Mouse (Mus musculus) kidney, embryonic 16.5 days (tissue): Measurements from ENCODE around the gene Best2. TPM values are rescaled to one million over a fixed set of nuclear protein-coding genes. Genes with fewer than 3 reads are reported as not detected.

Source experiments
- ATAC-seq: fragments of 200-750 bp; cut with Nextera tagmentation; 2 replicates; pipeline ENCODE4 v1.8.0; 2017; ENCODE audit warnings: moderate TSS enrichment; ENCODE audit not compliant: low FRiP score, low TSS enrichment
- H3K27ac ChIP-seq: fragments of 300-500 bp; sonication (generic); 2 replicates; pipeline ENCODE4 v1.5.1; 2014; ENCODE audit warnings: low read length
- H3K27me3 ChIP-seq: fragments of 300-500 bp; sonication (generic); 2 replicates; pipeline ENCODE4 v1.6.1; 2014; ENCODE audit warnings: low read length, control low read depth, mixed read lengths; ENCODE audit not compliant: insufficient read depth
- H3K36me3 ChIP-seq: fragments of 300-500 bp; sonication (generic); 2 replicates; pipeline ENCODE4 v1.6.1; 2014; ENCODE audit warnings: low read length, control low read depth, mixed read lengths; ENCODE audit not compliant: insufficient read depth
- H3K4me1 ChIP-seq: fragments of 300-500 bp; sonication (generic); 2 replicates; pipeline ENCODE4 v1.6.1; 2014; ENCODE audit warnings: low read length, control low read depth, mixed read lengths; ENCODE audit not compliant: insufficient read depth
- H3K4me2 ChIP-seq: fragments of 300-500 bp; sonication (generic); replicated peaks from 2 replicates; pipeline ENCODE4 v1.6.1; 2014; ENCODE audit warnings: low read depth, low read length
- H3K4me3 ChIP-seq: fragments of 300-500 bp; sonication (generic); 2 replicates; pipeline ENCODE4 v1.5.1; 2014; ENCODE audit warnings: mild to moderate bottlenecking, low read length
- H3K9ac ChIP-seq: fragments of 300-500 bp; sonication (generic); replicated peaks from 2 replicates; pipeline ENCODE4 v1.6.1; 2014; ENCODE audit warnings: low read length
- H3K9me3 ChIP-seq: fragments of 300-500 bp; sonication (generic); 2 replicates; pipeline ENCODE4 v1.6.1; 2016; ENCODE audit warnings: low read length, control low read depth
- WGBS: fragments of 180-500 bp; shearing (Covaris S2); extraction: QIAGEN DNeasy Blood & Tissue Kit; methylation state at CpG from one replicate; pipeline ENCODE4 v1.1.7; 2014; 5-methylcytosine and 5-hydroxymethylcytosine counted together
- polyA plus RNA-seq: library from polyadenylated mRNA; unstranded; fragments of >200 nt; fragmentation: Nextera tagmentation; extraction: Ambion mirVana; gene quantifications from 2 replicates; pipeline ENCODE4 v1.2.1, GENCODE M21; 2015

Best2 gene
- polyA plus RNA-seq, 1 experiment from 2014 or later: not detected

DNA sequence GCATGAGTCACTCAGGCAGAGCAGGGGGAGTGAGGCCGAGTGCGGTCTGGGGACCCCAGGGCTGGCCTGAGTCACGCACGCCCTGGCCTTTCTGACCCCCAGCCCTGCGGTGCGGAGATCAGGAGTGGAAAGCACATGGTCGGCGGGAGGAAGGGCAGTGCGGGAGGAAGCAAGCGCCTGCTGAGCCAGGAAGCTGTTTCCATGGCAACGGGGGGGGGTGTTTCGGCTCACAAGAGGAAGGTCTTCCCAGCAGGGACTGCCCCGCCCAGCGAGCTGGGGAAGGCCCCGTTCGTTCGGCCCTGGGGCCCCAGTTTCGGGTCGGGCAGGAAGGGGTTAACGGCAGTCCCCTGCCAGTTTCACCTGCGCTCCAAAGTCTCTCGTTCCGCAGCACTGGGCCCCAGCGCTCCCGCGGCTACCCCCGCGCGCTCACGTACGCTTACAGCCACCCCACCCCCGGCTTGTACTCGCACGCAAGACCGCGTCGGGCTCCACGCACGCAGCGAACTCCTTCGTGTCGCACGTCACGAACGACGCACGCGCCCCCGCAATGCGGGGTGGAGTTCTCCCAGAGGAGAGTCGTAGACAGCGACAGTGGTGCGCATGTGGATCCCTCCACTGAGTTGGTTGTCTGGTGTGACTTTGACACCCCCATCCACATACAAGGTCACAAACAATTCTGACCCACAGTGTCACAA is 28.5 kb downstream of the Best2 start:
- peak overlapping the region; percentile 100 for H3K4me2 ChIP-seq
- H3K27ac ChIP-seq: peak overlapping the region; percentile 87
- H3K4me1 ChIP-seq: peaks cover 58% of the 10 kb centered on the region
- H3K9me3 ChIP-seq: no peaks in the 10 kb centered on the region
- H3K27me3 ChIP-seq: no peaks in the 10 kb centered on the region
- no peaks in the 10 kb centered on the region for H3K36me3 ChIP-seq
- peak; percentile 22 for ATAC-seq
- WGBS: under 1% methylated on average over 52 of the region's 53 CpGs
- peak overlapping the region; percentile 55 for H3K4me3 ChIP-seq
- H3K9ac ChIP-seq: peak overlapping the region; percentile 75

DNA sequence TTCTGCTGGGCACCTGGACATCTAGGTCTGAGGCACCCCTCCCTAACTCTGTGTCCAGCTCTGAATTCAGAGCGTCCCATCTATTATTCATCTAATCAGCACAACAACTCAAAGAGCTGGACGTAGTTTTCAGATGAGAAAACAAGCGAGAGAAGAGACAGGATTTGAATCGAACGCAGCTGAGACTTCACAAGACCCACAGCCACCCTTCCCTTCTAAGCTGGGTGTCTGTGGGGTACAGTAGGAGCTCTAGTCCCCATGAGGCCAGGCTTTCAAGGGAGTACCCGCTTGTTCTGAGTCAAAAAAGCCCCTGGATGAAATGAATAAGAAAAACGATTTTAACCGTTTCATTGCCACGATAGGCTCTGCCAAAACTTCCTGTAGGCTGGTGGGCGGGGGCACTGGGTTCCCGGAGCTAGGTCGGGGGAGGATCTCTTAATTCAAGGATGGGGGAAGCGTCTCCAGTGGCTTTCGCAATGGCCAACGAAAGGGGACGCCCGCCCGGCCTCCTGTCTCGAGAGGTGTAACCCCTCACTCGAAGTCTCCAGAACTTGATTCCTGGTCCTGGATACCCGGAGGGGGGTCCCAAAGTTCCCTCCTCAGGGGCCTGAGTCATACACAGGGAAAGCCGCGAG is 29.2 kb downstream of the Best2 start:
- H3K9ac ChIP-seq: peak overlapping the region; percentile 75
- no peaks in the 10 kb centered on the region for H3K9me3 ChIP-seq
- H3K27ac ChIP-seq: peak overlapping the region; percentile 87
- no peaks in the 10 kb centered on the region for H3K36me3 ChIP-seq
- no peak for ATAC-seq
- under 1% methylated on average over 23 of the region's 23 CpGs for WGBS
- peak overlapping the region; percentile 55 for H3K4me3 ChIP-seq
- peak overlapping the region; percentile 100 for H3K4me2 ChIP-seq
- peaks cover 64% of the 10 kb centered on the region for H3K4me1 ChIP-seq
- no peaks in the 10 kb centered on the region for H3K27me3 ChIP-seq

DNA sequence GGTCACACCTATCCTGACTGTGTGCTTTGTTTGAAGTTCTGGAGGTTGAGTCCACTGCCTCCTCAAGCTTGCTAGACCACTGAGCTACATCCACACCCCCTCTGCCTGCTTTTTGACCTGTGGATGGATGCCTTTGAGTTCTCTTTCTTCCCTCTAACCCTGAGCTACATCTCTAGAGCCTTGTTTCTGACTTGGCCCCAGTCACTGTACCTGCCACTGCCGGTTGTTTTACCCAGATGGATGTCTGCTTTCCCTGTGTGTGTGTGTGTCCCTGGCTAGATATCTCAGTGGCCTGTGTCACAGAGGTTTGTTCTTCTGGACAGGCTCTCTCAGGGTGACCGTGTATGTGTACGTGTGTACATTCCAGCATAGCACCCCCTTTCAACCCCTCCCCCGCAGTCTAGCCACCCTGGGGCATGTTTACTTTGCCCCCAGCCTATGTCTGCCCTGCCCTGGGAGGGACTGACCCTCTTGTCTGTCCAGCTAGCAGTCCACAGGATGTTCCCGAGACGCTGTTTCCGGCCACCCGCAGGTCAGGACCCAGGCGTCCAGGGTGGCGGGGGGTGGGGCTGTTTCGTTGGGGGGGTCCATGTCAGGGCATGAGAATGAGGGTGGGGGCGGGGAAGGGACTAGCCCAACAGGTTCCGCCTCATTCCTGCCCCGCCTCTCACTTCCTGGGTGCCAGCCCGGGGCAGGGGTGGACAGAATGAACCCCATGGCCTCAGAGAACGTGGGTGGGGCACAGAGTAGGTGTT is 29.9 kb downstream of the Best2 start:
- H3K9me3 ChIP-seq: no peaks in the 10 kb centered on the region
- peak overlapping the region; percentile 55; the same call in 1 of the 2 replicates for H3K4me3 ChIP-seq
- H3K4me1 ChIP-seq: peaks cover 67% of the 10 kb centered on the region
- ATAC-seq: no peak
- 3% methylated on average over 16 of the region's 16 CpGs for WGBS
- H3K36me3 ChIP-seq: no peaks in the 10 kb centered on the region
- peak overlapping the region; percentile 100 for H3K4me2 ChIP-seq
- H3K9ac ChIP-seq: peak overlapping the region; percentile 75; the same call in 1 of the 2 replicates
- peak overlapping the region; percentile 87 for H3K27ac ChIP-seq
- no peaks in the 10 kb centered on the region for H3K27me3 ChIP-seq

DNA sequence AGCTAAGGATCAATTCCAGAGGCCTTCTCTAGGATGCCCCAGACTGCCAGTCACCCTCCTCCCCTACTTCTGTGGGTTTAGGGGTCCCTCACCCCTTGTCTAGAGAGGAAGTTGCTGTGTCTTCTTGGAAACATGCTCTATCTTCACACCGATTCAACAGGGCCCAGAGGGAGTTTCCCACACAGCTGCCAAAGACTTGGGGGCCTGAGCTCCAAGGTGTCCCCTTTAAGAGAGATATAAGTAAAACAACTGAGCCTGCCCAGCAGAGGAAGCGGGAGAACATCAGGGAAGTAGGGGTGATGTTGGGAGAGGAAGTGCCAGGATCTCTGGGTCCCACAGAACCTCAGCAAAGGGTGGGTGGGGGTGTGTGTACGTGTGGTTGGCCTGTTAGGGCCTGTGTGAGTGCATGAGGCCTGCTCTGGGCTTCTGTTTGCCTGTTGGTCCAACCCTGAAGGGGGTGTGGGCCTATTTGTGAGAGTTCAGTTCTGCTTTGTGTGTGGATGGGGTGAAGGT is 31.8 kb downstream of the Best2 start:
- H3K4me2 ChIP-seq: no peak overlapping the region
- H3K4me1 ChIP-seq: peaks cover 76% of the 10 kb centered on the region
- no peaks in the 10 kb centered on the region for H3K9me3 ChIP-seq
- ATAC-seq: no peak
- no peak overlapping the region for H3K9ac ChIP-seq
- H3K27me3 ChIP-seq: no peaks in the 10 kb centered on the region
- H3K27ac ChIP-seq: peak overlapping the region; percentile 87
- no peaks in the 10 kb centered on the region for H3K36me3 ChIP-seq
- H3K4me3 ChIP-seq: no peak overlapping the region
- 62% methylated on average over 3 of the region's 3 CpGs for WGBS

DNA sequence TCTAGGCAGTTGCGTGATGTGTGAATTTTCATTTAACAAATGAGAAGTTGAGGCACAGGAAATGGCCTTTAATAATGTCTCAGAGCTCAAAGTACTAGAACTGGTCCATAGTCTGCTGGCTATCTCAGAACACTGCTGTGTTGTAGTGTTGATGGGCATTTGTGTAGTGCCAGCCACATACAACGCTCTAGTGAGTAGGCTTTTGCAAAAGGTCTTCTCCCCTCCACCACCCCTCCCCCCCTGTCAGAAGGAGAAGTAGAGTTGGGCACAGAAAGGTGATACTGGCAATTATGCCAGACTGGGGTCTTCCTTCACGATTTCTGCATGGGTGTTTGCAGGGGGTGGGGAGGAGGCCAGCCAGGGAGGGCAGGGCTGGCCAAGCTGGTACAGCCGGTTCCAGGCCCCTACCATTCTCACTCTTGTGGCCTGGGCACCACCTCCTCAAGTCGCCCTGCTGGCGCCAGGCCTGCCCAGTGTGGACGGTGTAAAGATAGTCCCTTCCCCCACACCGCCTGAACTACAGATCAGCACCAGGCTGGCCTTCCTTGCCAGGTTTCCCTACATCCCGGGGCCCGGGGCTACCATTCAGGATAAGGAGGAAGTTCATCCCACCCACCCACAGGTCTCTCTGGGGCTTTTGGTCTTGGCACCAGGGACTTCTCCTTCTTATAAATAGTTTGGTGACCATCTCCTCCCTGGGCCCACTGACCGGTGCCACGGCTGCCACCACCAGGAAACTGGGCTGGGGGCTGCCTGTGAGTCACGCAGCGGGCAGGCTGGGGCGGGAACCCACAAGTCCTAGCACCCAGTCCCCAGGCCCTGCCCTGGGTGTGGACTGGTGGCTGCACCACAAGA is 32.5 kb downstream of the Best2 start:
- H3K4me2 ChIP-seq: no peak overlapping the region
- WGBS: 70% methylated on average over 15 of the region's 15 CpGs

DNA sequence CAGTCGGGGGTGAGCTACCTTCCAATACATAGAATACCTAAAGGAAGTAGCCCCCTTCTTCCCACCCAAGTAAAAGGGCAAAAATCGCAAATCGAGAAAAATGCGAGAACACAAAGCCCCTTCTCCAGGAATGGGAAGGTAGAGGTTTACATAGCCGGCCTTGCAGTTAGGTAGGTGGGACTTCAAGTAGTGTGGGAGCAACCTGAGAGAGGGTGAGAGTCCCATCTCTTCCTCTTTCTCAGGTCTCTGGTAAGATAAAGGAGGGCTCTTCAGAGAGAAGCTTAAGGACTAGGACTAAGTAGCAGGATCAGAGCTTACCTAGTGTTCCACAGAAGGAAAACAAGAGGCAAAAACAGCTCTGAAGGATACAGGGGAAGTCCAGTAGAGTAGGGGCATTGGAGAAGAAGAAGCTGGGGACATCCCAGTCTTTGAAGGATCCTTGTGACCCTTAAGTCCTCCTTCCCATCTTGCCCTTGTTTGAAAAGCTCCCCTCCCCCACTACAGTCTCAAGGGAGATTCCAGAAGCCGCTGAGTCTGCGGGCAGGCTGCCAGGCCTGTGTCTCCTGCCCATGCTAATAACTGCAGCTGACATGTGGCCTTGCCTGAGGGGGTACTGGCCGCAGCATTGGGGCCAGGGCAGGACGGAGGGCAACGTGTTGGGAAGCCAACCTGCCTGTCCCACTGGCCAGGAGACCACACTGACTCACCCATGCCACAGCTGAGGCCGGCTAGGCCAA is 33.5 kb downstream of the Best2 start:
- no peaks in the 10 kb centered on the region for H3K36me3 ChIP-seq
- H3K9ac ChIP-seq: no peak overlapping the region
- WGBS: 35% methylated on average over 11 of the region's 11 CpGs
- peaks cover 84% of the 10 kb centered on the region for H3K4me1 ChIP-seq
- H3K27me3 ChIP-seq: no peaks in the 10 kb centered on the region
- no peaks in the 10 kb centered on the region for H3K9me3 ChIP-seq
- H3K4me3 ChIP-seq: no peak overlapping the region
- peak overlapping the region; percentile 87 for H3K27ac ChIP-seq
- no peak for ATAC-seq
- H3K4me2 ChIP-seq: peak overlapping the region; percentile 96

More for the DNA sequence above, 32.5 kb downstream of the Best2 start:
- ATAC-seq: no peak
- Histone ChIP-seq H3K4me1 (peaks cover 82% of the 10 kb centered on the region), H3K27ac (peak overlapping the region; percentile 87), H3K4me3 (no peak overlapping the region), H3K9me3 (no peaks in the 10 kb centered on the region), H3K9ac (peak overlapping the region; percentile 23; the same call in 1 of the 2 replicates), H3K36me3 (no peaks in the 10 kb centered on the region), H3K27me3 (no peaks in the 10 kb centered on the region)

DNA sequence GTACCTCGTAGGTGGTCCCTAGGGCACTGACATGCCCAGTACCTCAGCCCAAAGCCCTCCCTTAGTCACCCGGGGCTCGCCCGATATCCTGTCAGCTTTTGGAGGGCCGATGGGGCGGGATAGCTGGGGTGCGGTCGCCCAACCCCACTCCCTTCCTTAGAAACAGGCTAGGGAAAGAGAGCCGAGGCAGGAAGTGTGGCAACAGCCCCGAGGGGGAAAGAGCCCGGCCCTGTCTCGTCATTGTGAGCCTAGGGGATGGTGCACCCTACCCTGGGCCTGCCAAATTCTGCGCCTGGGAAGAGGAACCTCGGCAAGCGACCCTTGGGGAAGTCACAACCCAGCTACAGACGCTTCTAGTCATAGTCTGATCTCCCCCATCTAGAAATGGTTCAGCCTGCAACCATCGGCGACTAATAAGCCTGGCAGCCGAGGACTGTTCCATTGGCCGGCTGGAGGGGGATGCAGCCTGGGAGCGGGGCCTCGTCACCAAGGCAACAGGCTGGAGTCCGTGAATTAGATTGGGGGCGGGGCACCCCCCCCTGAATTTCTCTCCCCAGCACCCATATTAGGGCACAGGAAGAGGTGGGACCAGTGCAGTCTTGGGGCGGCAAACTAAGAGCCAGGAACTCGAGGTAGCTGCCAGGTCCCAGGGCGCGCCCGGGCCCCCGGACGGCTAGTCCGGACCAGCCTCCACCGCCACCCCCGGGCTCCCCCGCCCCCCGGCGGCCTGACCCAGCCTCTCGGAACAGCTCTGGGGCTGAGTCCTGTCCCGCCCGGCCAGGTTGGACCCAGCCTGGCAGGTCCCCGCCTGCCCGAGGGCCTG is 34.5 kb downstream of the Best2 start:
- Histone ChIP-seq H3K9ac (peak overlapping the region; percentile 55), H3K27ac (peak overlapping the region; percentile 87), H3K4me3 (peak overlapping the region; percentile 41), H3K9me3 (no peaks in the 10 kb centered on the region), H3K36me3 (peaks cover 1% of the 10 kb centered on the region; the same call in 1 of the 2 replicates), H3K4me1 (peaks cover 82% of the 10 kb centered on the region), H3K27me3 (no peaks in the 10 kb centered on the region), H3K4me2 (peak overlapping the region; percentile 96)
- 2% methylated on average over 42 of the region's 42 CpGs for WGBS
- peak; percentile 32 for ATAC-seq

DNA sequence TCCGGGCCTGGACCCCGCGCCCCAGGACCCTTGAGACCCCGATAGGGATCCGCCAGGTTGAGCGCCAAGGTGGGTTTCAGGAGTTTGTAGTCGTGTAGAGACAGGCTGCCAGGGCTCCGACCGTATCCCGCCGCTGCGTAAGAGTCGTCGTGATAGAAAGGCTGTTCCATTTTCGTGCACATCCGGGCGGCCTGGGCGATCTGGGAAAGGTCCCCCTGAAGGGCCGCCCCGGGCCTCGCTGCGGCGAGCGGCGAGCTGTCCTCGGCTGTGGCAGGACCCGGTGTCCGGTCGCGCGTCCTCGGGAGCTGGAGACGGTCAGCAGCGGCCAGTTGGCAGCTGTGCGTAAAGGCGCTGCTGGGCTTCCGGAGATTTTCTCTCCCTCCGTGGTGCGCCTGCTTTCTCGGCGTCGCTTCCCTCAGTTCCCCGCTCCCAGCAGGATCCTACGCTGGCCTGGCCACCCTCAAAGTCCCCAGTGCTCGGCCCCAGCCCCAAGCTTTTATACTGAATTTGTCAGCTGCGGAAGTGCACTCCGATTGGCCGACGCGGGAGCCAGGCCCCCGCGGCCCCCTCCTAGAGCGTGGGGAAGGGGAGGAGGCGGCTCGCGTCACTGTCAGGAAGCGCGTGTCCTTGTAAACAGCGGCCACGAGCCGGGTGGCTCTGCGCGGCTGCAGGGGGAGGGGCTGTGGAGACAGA is 35.9 kb downstream of the Best2 start, which contains the start of gene Junb:
TSS of gene Junb (minus strand) at position 471 of the 693 bp plus-strand sequence.
- Histone ChIP-seq H3K4me2 (peak within 1 kb of the TSS; percentile 96), H3K36me3 (peaks cover 12% of the 10 kb centered on the region; the same call in 1 of the 2 replicates), H3K9ac (peak within 1 kb of the TSS; percentile 74), H3K4me1 (peaks cover 78% of the 10 kb centered on the region), H3K27ac (peak within 1 kb of the TSS; percentile 87), H3K4me3 (peak within 1 kb of the TSS; percentile 61), H3K27me3 (no peaks in the 10 kb centered on the region), H3K9me3 (no peaks in the 10 kb centered on the region)
- peak; percentile 54 for ATAC-seq
- WGBS: 0% methylated on average over 63 of the region's 63 CpGs
